Mouse (Mus musculus): ENCODE measurements around the gene Polr1d.

The Polr1d gene

DNA sequence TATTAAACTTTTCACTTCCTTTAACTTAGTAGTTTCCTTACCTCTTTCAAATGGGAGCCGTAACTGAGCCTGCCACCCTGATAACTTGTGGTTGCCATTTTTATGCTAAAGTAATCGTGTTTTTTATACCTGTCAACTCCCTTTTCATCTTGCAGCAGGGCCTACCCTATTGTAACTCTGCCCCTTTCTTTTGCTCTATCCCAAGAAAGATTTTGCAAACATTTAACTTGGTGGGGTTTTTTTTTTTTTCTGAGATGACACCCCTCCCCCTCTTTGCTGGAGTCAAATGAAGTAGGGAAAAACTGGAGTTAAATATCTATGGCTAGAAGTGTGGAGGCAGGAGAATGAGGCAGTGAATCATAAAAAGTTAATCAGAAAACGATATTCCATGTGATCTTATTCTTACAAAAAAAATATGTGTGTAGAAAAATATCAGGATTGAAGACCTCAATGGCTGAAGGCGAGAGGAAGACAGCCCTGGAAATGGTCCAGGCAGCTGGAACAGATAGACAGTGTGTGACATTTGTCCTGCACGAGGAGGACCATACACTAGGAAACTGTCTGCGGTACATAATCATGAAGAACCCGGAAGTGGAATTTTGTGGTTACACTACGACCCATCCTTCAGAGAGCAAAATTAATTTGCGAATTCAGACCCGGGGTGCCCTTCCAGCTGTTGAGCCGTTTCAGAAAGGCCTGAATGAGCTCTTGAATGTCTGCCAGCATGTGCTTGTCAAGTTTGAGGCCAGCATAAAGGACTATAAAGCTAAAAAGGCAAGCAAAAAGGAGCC, 1.5 kb downstream of the Polr1d start:
- in situ Hi-C loops (cut with MboI, MseI) = loop anchor here (10.0 kb wide), 1 partner anchor 244 kb away; the partner anchor contains the start of gene Rpl21

DNA sequence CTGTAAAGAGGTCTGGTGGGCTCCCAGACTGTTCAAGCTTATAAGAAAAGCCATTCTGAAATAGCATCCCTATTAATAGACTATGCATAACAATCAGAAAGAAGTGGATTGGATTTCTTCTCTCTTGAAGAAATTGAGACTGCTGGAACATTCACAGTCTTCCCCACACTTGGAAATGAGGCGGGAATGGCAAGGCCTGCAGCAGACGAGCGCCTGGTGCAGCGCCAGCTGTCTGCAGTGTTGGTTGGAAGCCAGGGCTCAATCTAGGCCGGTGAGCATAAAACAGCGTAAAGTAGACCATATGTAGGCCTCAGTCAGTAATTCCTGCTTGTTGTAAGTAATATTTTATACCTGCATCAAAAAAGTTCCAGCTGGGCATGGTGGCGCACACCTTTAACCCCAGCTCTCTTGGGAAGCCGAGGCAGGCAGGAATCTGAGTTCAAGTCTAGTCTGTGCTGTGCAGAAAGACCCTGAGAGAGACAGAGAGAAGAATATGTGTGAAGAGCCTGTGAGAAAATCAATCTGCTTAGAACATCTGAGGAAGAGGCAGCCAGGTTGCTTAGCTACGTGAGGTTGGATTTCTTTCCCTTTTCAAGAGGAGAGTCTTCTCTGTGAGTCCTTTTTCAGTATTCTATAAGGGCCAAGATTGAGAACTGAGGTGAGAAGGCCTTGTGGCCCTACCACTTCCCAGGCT, 8.5 kb downstream of the Polr1d start:
- in situ Hi-C loops (cut with MboI, MseI) = no loop called here

DNA sequence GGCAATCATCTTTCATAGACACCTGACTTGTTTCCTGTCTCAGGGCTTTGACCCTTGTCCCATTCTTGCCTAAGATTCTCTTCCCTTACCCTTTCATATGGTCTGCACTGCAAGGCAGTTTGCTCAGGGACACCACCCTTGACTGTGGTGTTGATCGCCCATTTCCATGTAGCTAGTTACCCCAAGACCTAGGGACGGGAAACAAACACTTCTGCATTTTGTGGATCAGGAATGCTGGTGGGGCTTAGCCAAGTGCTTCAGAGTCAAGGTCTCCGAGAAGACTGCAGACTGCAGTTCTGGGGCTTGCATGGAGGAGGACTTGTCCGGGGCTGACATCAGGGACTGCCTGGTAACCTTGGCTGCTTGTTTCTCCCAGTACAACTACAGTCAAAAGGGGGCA, 10.0 kb downstream of the Polr1d start:
- in situ Hi-C loops (cut with MboI, MseI) = no loop called here

DNA sequence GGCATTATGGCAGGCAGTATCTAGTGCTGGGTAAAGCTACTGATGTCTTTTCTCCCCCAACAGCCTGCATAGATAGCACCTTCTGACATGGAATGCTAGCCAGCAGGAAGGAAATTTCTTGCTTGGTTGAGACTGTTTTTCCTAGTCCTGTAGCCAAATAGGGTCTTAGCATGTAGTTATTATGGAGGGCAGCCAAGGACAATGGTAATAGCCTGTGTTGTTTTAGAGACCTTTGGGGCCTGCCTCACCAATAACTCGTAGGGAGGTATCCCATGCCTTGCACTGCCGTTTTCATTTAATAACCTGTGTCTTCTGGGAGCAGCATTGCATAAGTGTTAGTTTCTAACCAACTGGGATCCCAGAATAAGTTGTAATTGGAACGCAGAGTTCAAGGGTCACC, 13.0 kb downstream of the Polr1d start:
- in situ Hi-C loops (cut with MboI, MseI) = no loop called here

DNA sequence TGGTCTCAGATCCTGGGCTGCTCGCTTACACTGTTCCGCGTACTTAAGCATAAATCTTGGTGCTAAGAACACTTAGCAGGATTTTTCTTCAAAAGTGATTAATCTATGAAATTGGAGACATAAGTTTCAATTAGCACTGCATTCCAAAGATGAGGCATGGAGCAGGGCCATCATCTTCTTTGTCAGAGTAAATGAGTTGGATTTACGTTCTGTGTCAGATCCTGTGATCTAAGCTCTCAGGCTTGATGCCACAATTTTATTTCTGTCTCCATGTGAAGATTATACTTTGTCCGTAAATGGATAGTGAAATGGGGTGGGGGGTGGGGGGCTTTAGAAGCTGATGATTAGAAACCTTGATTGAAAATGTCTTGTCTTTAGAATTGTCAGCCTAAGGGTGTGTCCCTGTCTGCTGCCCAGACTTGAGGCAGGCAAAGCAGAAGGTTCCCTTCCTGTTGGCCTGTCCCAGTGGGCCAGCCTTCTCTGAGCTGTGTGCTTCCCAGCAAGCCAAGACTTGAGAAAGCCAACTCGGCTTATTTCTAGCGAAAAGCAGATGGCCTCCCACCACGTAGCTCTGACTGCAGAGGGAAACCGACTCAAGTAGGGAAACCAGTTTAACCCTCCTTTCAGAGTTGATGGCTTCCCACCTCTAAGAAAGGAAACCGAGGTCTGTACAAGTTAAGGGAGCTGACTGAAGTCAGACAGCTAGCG, 13.6 kb downstream of the Polr1d start:
- in situ Hi-C loops (cut with MboI, MseI) = no loop called here

DNA sequence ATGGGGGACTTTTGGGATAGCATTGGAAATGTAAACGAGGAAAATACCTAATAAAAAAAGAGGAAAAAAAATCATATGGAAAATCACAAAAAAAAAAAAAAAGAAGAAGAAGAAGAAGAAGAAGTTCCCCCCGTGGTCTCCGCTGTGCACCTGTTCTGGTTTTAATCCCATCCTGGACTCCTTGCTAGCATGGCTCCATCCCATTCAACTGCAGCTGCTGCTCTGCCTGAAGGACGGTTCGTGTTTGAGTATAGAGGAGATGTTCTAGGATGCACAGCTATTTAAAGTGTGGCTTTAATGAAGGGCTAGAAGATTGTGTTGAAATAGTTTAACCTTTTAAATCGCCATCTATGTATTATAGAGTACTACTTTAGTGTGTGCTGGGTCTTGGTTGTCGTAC, 15.6 kb downstream of the Polr1d start:
- in situ Hi-C loops (cut with MboI, MseI) = no loop called here

DNA sequence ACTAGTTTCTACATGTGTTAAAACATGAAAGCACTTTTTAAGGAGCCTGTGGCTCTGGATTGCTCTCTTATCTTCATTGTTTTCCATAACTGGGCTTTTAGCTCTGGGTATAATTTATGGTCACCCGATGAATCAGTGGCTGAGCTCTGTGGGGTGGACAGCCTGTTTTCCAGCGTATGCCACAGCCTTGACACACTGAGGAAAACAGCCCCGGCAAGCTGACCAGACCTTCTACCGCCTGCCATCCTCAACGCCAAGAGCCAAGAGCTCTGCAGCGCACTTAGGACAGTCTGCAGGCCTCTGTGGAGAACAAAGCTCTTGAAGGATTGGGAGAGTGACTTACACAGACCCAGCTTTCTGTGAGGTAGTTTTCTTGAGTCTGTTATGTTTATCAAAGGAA, 17.4 kb downstream of the Polr1d start:
- in situ Hi-C loops (cut with MboI, MseI) = no loop called here

DNA sequence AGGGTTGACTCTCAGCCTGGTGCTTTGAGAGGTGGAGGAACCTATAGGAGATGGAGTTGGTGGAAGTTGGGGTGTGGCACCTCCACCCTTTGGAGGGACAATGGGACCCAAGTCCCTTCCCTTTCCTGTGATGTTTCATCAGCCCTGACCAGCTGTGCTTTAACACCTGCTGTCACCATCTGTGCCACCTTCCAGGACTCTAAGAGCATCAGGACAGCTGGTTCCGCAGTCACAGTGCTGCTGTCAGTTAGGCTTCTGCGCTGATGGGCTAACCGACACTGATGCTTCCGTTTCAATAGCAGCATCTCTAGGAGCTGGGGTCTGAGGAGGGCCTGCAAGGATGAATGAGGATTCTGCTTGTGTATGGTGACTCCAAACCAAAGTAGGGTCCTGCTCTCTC, 19.7 kb downstream of the Polr1d start:
- in situ Hi-C loops (cut with MboI, MseI) = no loop called here

DNA sequence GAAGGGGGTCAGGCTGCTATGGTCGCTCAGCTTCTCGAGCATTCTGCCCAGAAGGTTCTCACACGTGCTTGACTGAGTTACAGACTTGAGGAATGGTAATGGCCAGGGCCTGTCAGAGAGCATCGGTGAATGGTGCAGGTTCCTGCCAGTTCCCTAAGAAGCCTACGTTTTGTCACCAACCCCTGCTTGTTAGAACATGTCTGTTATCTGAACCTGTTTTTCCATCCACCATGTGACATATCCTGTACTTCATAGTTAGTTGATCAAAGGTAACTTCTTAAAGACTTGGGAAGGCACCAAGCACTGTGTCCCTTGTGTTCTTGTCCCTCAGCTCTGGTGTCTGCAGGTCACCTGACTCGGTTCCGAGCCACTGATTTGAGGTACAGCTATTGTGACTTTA, 21.8 kb downstream of the Polr1d start:
- in situ Hi-C loops (cut with MboI, MseI) = no loop called here

DNA sequence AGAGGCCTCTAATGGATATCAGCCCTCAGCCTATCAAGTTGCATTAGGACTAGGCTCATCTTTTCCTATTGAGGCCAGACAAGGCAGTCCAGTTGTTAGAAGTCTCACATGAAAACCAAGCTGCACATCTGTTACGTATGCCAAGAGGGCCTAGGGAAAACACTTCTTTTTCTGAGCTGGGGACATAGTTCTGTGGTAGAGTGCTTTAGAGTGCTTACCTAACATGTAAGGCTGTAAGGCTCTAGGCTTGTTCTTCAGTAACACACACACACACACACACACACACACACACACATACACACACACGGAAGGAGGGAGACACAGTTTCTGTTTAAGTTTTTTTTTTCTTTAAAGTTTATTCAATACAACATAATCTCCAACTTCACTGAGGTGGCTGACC, 23.3 kb downstream of the Polr1d start:
- in situ Hi-C loops (cut with MboI, MseI) = no loop called here

DNA sequence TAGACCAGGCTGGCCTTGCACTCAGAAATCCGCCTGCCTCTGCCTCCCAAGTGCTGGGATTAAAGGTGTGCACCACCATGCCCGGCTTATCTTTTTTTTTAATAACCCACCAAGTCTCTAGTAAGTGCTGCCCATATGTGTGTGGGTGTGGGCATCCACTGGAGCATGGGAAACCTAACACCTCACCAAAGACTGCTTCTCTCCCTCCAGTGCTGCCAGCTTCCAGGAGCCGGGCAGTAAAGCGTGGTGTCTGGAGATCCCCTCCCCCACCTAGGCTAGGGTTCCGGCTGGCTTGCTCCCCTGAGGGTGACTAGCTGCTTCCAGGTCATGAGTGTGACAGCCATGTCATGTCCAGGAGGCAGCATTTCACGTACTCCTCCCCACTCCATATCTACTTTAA, 25.4 kb downstream of the Polr1d start:
- in situ Hi-C loops (cut with MboI, MseI) = no loop called here

DNA sequence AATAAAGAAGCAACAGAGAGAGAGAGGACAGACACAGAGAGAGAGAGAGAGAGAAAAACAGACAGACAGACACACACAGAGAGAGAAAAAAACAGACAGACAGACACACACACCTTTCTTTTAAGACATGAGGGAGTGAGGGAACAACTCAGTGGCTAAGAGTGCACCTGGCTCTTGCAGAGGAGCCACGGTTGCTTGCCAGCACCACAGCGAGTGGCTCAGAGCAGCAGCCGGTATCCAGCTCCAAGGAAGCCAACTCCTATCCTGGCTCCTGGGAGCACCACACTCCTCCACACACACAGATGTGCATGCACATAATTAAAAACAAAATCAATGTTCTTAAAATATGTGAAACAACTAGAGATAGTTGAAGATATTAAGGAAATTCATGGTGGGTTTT, 30.4 kb downstream of the Polr1d start:
- in situ Hi-C loops (cut with MboI, MseI) = no loop called here

DNA sequence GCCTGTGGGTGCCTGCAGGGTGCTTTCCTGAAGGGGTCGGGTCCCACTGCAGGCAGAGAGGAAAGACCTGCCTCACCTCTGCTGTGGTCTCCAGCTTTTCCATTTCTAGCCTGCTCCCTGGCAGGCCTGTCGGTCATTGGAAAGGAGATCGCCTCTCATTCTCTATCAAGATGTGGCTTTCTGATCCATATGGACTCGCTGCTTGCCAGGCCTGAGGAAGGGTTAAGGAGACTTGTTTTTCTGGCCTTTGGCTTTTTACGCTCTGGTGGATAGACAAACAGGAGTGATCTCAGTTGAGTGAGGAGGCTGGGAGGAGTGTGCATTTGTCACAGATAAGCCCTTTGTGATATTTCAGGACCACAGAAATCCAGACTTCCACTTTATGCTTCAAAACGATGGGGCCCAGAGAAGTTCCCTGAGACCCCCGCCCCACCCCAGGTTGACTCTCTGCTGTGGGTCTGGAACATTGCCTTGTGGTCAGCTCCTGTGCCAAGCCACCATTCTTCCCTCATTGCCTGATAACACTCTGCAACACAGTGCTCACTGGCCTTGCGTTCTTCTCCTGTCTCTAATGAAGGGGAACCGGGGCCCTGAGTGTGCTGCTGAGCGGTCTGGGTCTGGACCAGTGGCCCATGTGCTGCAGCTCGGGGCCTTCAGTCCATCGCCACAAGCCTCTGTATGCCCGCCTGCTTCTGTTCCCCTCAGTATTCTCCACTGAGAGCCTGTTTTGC, 32.2 kb downstream of the Polr1d start:
- in situ Hi-C loops (cut with MboI, MseI) = no loop called here

DNA sequence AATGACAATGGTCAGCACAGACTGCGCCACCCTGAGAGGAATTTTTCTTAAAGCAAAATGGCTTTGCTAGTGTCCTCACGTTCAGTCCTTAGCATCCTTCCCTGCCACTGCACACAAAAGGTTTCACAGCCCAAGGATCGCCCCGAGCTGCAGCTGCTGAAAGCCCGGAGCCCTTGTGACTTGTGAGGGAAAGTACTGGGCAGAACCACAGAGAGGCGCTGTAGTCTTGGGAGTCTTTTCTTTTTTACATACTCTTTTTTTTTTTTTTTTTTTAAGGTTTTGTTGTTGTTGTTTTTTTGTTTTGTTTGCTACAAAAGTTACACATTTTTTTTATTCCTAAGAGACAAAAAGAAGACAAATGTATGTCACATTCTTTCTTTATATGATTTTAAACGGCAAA, 37.9 kb downstream of the Polr1d start:
- in situ Hi-C loops (cut with MboI, MseI) = no loop called here

DNA sequence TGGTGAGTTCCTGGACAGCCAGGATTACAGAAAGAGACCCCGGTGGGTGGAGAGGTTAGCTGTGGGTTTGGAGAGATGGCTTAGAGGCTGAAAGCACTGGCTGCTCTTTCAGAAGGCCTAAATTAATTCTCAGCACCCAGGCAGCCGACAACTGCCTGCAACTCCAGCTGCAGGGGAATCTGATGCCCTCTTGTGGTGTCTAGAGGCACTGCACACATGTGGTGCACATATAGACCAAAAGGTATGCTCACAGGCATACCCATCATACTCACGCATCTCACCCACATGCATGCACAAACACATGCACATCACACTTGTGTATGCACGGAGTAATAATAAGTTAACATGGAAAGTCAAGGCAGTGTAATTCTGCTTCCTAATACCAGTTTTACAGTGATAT, 38.8 kb downstream of the Polr1d start:
- in situ Hi-C loops (cut with MboI, MseI) = no loop called here

DNA sequence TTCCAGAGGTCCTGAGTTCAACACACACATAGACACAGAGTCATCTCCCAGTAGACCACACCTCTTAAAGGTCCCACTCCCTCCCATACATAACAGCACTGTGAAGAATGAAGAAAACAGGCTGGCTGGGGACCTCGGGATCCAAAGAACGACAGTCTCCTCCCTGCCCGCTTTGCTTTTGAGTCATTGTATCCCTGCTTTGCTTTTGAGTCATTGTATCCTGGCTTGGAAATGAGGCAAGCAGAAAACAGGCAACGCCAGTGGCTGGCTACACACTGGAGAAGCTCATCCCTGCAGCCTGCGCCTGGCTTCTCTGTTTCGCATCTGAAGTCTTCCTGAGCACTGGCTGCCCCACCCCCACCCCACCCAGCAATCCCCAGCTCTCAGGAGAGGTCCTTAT, 40.2 kb downstream of the Polr1d start:
- in situ Hi-C loops (cut with MboI, MseI) = no loop called here

DNA sequence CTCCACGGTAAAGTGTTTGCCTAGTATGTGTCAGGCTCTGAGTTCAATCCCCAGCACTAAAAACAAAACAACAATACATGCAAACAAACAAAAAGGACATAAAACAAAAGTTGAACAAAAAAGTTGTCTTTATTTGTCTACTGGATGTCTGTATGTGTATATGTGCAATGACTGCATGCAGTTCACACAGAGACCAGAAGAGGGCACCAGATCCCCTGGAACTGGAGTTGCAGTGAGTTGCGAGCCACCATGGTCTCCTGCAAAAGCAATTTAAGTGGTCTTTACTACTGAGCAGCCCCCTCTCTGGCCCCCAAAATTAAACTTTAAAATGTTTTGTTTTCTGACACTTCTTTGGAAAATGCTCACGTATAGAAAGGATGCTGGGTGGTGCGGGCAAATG, 44.3 kb downstream of the Polr1d start:
- in situ Hi-C loops (cut with MboI, MseI) = loop anchor here (10.0 kb wide), 1 partner anchor 844 kb away; no protein-coding TSS in a partner anchor

DNA sequence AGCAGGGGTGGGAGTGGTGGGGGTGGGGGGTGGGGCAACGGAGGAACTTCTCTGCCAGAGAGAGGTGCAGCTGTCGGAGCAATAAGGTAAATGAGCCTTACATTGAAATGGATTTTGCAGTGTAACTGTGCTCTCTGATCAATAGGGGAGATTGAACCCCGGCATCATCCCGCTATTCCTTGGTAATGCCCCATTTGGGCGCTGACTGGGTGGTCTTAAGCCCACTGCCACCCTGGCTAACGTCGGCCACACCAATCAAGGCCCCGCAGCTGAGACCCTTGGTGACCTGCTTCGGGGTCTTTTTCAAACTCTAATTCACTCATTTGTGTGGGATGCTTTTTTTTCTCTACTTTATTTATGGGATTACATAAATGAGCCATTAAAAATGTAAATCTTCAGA, 47.9 kb downstream of the Polr1d start:
- in situ Hi-C loops (cut with MboI, MseI) = loop anchor here (5.0 to 10.0 kb wide), 2 partner anchors 617 to 840 kb away; no protein-coding TSS in a partner anchor

DNA sequence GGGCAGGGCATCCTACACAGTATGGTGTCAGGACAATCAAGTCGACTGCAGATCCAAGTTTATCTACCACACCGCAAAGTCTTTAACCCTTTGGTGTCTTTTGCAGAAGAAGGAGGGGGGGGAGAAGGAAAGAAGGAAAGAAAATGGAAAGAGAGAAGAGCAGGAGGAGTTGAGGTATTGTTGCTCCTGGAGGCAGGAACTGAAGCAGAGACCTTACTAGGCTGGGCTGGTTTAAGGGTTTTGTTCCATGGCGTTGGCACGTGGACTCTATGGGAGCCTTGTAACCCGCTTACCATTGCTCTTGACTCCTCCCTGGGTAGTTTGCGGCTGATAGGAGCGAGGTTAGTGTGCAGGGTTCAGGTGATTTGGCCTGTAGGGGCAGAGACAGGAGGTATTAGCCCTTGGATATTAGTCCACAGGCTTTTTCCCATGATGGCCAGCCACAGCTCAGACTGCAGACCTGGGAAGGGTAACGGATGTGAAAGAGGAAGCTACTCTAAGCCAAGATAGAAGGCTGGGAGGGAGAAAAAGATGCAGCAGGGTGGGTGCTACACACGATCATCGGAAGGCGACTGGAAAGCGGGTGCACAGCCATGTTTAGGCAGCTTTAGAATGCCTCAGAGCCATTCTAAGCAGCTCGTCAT, 48.8 kb downstream of the Polr1d start:
- in situ Hi-C loops (cut with MboI, MseI) = loop anchor here (5.0 to 10.0 kb wide), 2 partner anchors 618 to 839 kb away; no protein-coding TSS in a partner anchor

DNA sequence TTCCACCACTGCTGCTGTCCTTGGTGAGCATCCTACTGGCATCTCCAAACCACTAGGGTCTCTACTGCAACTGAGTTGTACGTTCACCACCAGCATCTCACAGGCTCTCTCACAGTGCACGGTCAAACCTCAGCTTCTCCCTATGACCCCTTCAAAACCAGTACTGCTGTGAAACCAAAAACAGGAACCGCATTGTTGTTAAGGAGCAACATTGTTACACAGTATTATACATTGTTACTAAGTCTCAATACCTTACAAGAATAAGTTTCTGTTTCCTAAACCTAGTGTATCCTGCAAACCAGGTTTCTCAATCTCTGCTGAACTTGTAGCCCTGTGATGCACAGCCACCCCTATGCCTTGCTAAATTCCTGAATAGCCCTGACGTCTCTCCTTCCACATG, 51.0 kb downstream of the Polr1d start:
- in situ Hi-C loops (cut with MboI, MseI) = loop anchor here (5.0 to 10.0 kb wide), 2 partner anchors 621 to 837 kb away; no protein-coding TSS in a partner anchor

DNA sequence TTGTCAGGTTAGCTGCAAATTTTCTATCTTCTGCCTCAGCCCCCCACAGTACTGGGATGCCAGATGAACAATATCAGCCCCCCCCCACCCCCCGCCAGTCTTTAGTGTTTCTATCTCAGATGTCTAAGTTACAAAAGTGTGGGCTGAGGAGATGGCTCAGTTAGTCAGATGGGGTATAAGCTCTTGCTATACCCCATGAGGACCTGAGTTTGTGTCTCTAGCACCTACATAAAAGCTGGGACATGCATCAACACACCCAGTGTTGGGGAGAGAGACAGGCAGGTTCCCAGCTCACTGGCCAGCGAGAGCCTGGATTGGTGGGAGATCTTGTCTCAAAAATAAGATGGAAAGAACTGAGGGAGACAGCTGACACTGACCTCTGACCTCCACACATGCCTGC, 52.6 kb downstream of the Polr1d start:
- in situ Hi-C loops (cut with MboI, MseI) = loop anchor here (5.0 to 10.0 kb wide), 2 partner anchors 622 to 835 kb away; no protein-coding TSS in a partner anchor

All from regulatory T cell (primary cell).